Mouse (Mus musculus): Measurements from ENCODE around the gene Gm4869.
A peak's percentile ranks its signal among the peaks of the same experiment; 100 is the strongest.
"Not testable (repeated sequence)": the region's sequence is repeated elsewhere in the genome, so short reads cannot be mapped to it uniquely, and the experiment has no call there.

Gm4869 gene

GRCm38 (mm10) chr5:140445345-140445744 is at the start of gene Gm4869:
TSS of gene Gm4869 (plus strand) at chr5:140445645.
- DNase-seq (ENCODE audit: low spot score in 2 of 2), result no peak

- DNase-seq (ENCODE audit: low spot score in 2 of 2), result no peak
Measured at GRCm38 (mm10) chr5:140396166-140396940, 49.1 kb upstream of the Gm4869 start.

GRCm38 (mm10) chr5:140402640-140403270 is 42.7 kb upstream of the Gm4869 start:
- DNase-seq (ENCODE audit: low spot score in 2 of 2), result no peak

GRCm38 (mm10) chr5:140405126-140405525 is 40.3 kb upstream of the Gm4869 start:
- DNase-seq (ENCODE audit: low spot score in 2 of 2), result no peak

- DNase-seq (ENCODE audit: low spot score in 2 of 2), result no peak
Measured at GRCm38 (mm10) chr5:140406666-140407065, 38.8 kb upstream of the Gm4869 start.

GRCm38 (mm10) chr5:140408801-140409200 is 36.6 kb upstream of the Gm4869 start:
- no peak for DNase-seq (ENCODE audit: low spot score in 2 of 2)

- peak in 1 of 2 experiments; percentile 63 for DNase-seq (ENCODE audit: low spot score in 2 of 2)
Measured at GRCm38 (mm10) chr5:140411339-140411738, 34.1 kb upstream of the Gm4869 start.

GRCm38 (mm10) chr5:140414647-140415046 is 30.8 kb upstream of the Gm4869 start:
- no peak for DNase-seq (ENCODE audit: low spot score in 2 of 2)

- DNase-seq (ENCODE audit: low spot score in 2 of 2), result no peak
Measured at GRCm38 (mm10) chr5:140418106-140418488, 27.3 kb upstream of the Gm4869 start.

GRCm38 (mm10) chr5:140418489-140419441 is 26.7 kb upstream of the Gm4869 start, which contains the start of gene Eif3b:
TSS of gene Eif3b (plus strand) at chr5:140419328.
- peak; percentile 82 to 87 for DNase-seq (ENCODE audit: low spot score in 2 of 2)

GRCm38 (mm10) chr5:140419442-140420080 is 25.9 kb upstream of the Gm4869 start:
- peak in 1 of 2 experiments; percentile 32 for DNase-seq (ENCODE audit: low spot score in 2 of 2)

GRCm38 (mm10) chr5:140420616-140421015 is 24.8 kb upstream of the Gm4869 start:
- no peak for DNase-seq (ENCODE audit: low spot score in 2 of 2)

GRCm38 (mm10) chr5:140425016-140425783 is 20.2 kb upstream of the Gm4869 start:
- DNase-seq (ENCODE audit: low spot score in 2 of 2), result no peak

- DNase-seq (ENCODE audit: low spot score in 2 of 2), result not testable (repeated sequence)
Measured at GRCm38 (mm10) chr5:140439117-140439516, 6.3 kb upstream of the Gm4869 start.

GRCm38 (mm10) chr5:140441406-140441805 is 4.0 kb upstream of the Gm4869 start:
- DNase-seq (ENCODE audit: low spot score in 2 of 2), result no peak

- DNase-seq (ENCODE audit: low spot score in 2 of 2), result no peak
Measured at GRCm38 (mm10) chr5:140444012-140444411, 1.4 kb upstream of the Gm4869 start.

GRCm38 (mm10) chr5:140446054-140446453 is 609 bp downstream of the Gm4869 start:
- DNase-seq (ENCODE audit: low spot score in 2 of 2), result no peak

GRCm38 (mm10) chr5:140454488-140454887 is 9.0 kb downstream of the Gm4869 start:
- no peak for DNase-seq (ENCODE audit: low spot score in 2 of 2)

- DNase-seq (ENCODE audit: low spot score in 2 of 2), result no peak
Measured at GRCm38 (mm10) chr5:140455466-140455865, 10.0 kb downstream of the Gm4869 start.

GRCm38 (mm10) chr5:140461476-140461875 is 16.0 kb downstream of the Gm4869 start:
- DNase-seq (ENCODE audit: low spot score in 2 of 2), result no peak

- DNase-seq (ENCODE audit: low spot score in 2 of 2), result not testable (repeated sequence)
Measured at GRCm38 (mm10) chr5:140463151-140463550, 17.7 kb downstream of the Gm4869 start.
